Mouse (Mus musculus): ENCODE measurements around the gene Atp2c1. TPM values are rescaled to one million over a fixed set of nuclear protein-coding genes. Genes with fewer than 3 reads are reported as not detected.
A peak's percentile ranks its signal among the peaks of the same experiment; 100 is the strongest.

Gene Atp2c1
- polyA plus RNA-seq (2015; fragmentation: Nextera tagmentation; extraction: Ambion mirVana): 22.9 and 26.9 TPM in 2 replicates

- WGBS: 86% methylated on average over 12 of the region's 12 CpGs
- no peak for ATAC-seq
Measured at GRCm38 (mm10) chr9:105527219-105527618, at the start of gene Atp2c1. TSS of gene Atp2c1 (minus strand) at chr9:105527319.

GRCm38 (mm10) chr9:105557452-105557851 is 30.3 kb upstream of the Atp2c1 start:
- no peak overlapping the region for H3K27ac ChIP-seq (ENCODE audit: low read depth, low read length)
- ATAC-seq: no peak
- H3K4me2 ChIP-seq (replicated peaks; ENCODE audit: low read depth): no peak overlapping the region
- no peaks in the 10 kb centered on the region for H3K4me1 ChIP-seq (replicated peaks; ENCODE audit: control insufficient read depth, insufficient read depth, low read length)
- H3K9me3 ChIP-seq (ENCODE audit: control insufficient read depth): no peaks in the 10 kb centered on the region
- no peak overlapping the region for H3K9ac ChIP-seq (ENCODE audit: low read depth, low read length)
- no peaks in the 10 kb centered on the region for H3K36me3 ChIP-seq (ENCODE audit: control insufficient read depth, insufficient read depth)
- H3K27me3 ChIP-seq (replicated peaks; ENCODE audit: control insufficient read depth, insufficient read depth, low read length): no peaks in the 10 kb centered on the region
- TF ChIP-seq CTCF (IDR thresholded peaks at IDR 0.05; ENCODE audit: low read depth): no peak
- no peak overlapping the region for H3K4me3 ChIP-seq (ENCODE audit: low read depth, low read length)
- WGBS: 91% methylated on average over 5 of the region's 5 CpGs

More at GRCm38 (mm10) chr9:105527219-105527618, at the start of gene Atp2c1:
- no peak for TF ChIP-seq CTCF (IDR thresholded peaks at IDR 0.05; ENCODE audit: low read depth)
- no peak within 1 kb of the TSS for H3K4me2 ChIP-seq (replicated peaks; ENCODE audit: low read depth)
- H3K9ac ChIP-seq (ENCODE audit: low read depth, low read length): no peak within 1 kb of the TSS
- H3K9me3 ChIP-seq (ENCODE audit: control insufficient read depth): no peaks in the 10 kb centered on the region
- no peak within 1 kb of the TSS for H3K27ac ChIP-seq (ENCODE audit: low read depth, low read length)
- H3K36me3 ChIP-seq (ENCODE audit: control insufficient read depth, insufficient read depth): no peaks in the 10 kb centered on the region
- H3K4me3 ChIP-seq (ENCODE audit: low read depth, low read length): no peak within 1 kb of the TSS
- H3K27me3 ChIP-seq (replicated peaks; ENCODE audit: control insufficient read depth, insufficient read depth, low read length): no peaks in the 10 kb centered on the region
- H3K4me1 ChIP-seq (replicated peaks; ENCODE audit: control insufficient read depth, insufficient read depth, low read length): no peaks in the 10 kb centered on the region

GRCm38 (mm10) chr9:105556141-105556735 is 29.1 kb upstream of the Atp2c1 start:
- WGBS: 57% methylated on average over 8 of the region's 8 CpGs
- no peak overlapping the region for H3K27ac ChIP-seq (ENCODE audit: low read depth, low read length)
- TF ChIP-seq CTCF (IDR thresholded peaks at IDR 0.05; ENCODE audit: low read depth): no peak

GRCm38 (mm10) chr9:105554439-105554807 is 27.3 kb upstream of the Atp2c1 start:
- 33% methylated on average over 7 of the region's 7 CpGs for WGBS
- H3K4me1 ChIP-seq (replicated peaks; ENCODE audit: control insufficient read depth, insufficient read depth, low read length): no peaks in the 10 kb centered on the region
- no peak overlapping the region for H3K9ac ChIP-seq (ENCODE audit: low read depth, low read length)
- no peak for ATAC-seq
- no peaks in the 10 kb centered on the region for H3K36me3 ChIP-seq (ENCODE audit: control insufficient read depth, insufficient read depth)
- TF ChIP-seq CTCF (IDR thresholded peaks at IDR 0.05; ENCODE audit: low read depth): no peak
- no peaks in the 10 kb centered on the region for H3K27me3 ChIP-seq (replicated peaks; ENCODE audit: control insufficient read depth, insufficient read depth, low read length)
- H3K4me2 ChIP-seq (replicated peaks; ENCODE audit: low read depth): peak overlapping the region; percentile 60
- no peak overlapping the region for H3K4me3 ChIP-seq (ENCODE audit: low read depth, low read length)
- H3K27ac ChIP-seq (ENCODE audit: low read depth, low read length): no peak overlapping the region
- H3K9me3 ChIP-seq (ENCODE audit: control insufficient read depth): no peaks in the 10 kb centered on the region

More at GRCm38 (mm10) chr9:105556141-105556735, 29.1 kb upstream of the Atp2c1 start:
- Histone ChIP-seq H3K9ac (ENCODE audit: low read depth, low read length) (no peak overlapping the region), H3K4me3 (ENCODE audit: low read depth, low read length) (no peak overlapping the region), H3K9me3 (ENCODE audit: control insufficient read depth) (no peaks in the 10 kb centered on the region), H3K4me2 (replicated peaks; ENCODE audit: low read depth) (no peak overlapping the region), H3K36me3 (ENCODE audit: control insufficient read depth, insufficient read depth) (no peaks in the 10 kb centered on the region), H3K4me1 (replicated peaks; ENCODE audit: control insufficient read depth, insufficient read depth, low read length) (no peaks in the 10 kb centered on the region), H3K27me3 (replicated peaks; ENCODE audit: control insufficient read depth, insufficient read depth, low read length) (no peaks in the 10 kb centered on the region)
- ATAC-seq: no peak

- H3K27me3 ChIP-seq (replicated peaks; ENCODE audit: control insufficient read depth, insufficient read depth, low read length): no peaks in the 10 kb centered on the region
- no peaks in the 10 kb centered on the region for H3K4me1 ChIP-seq (replicated peaks; ENCODE audit: control insufficient read depth, insufficient read depth, low read length)
- H3K4me2 ChIP-seq (replicated peaks; ENCODE audit: low read depth): peak overlapping the region; percentile 60
- H3K9me3 ChIP-seq (ENCODE audit: control insufficient read depth): no peaks in the 10 kb centered on the region
- peak overlapping the region; percentile 18; the same call in 1 of the 2 replicates for H3K4me3 ChIP-seq (ENCODE audit: low read depth, low read length)
- ATAC-seq: no peak
- TF ChIP-seq CTCF (IDR thresholded peaks at IDR 0.05; ENCODE audit: low read depth): no peak
- no peak overlapping the region for H3K27ac ChIP-seq (ENCODE audit: low read depth, low read length)
- no peak overlapping the region for H3K9ac ChIP-seq (ENCODE audit: low read depth, low read length)
- no peaks in the 10 kb centered on the region for H3K36me3 ChIP-seq (ENCODE audit: control insufficient read depth, insufficient read depth)
- 18% methylated on average over 24 of the region's 24 CpGs for WGBS
Measured at GRCm38 (mm10) chr9:105553629-105554438, 26.7 kb upstream of the Atp2c1 start.

- ATAC-seq: peak; percentile 65
- 31% methylated on average over 4 of the region's 4 CpGs for WGBS
Measured at GRCm38 (mm10) chr9:105551407-105551806, 24.3 kb upstream of the Atp2c1 start.

More at GRCm38 (mm10) chr9:105551407-105551806, 24.3 kb upstream of the Atp2c1 start:
- Histone ChIP-seq H3K36me3 (ENCODE audit: control insufficient read depth, insufficient read depth) (no peaks in the 10 kb centered on the region), H3K27me3 (replicated peaks; ENCODE audit: control insufficient read depth, insufficient read depth, low read length) (no peaks in the 10 kb centered on the region), H3K4me3 (ENCODE audit: low read depth, low read length) (no peak overlapping the region), H3K9ac (ENCODE audit: low read depth, low read length) (no peak overlapping the region), H3K4me2 (replicated peaks; ENCODE audit: low read depth) (no peak overlapping the region), H3K9me3 (ENCODE audit: control insufficient read depth) (no peaks in the 10 kb centered on the region), H3K27ac (ENCODE audit: low read depth, low read length) (no peak overlapping the region), H3K4me1 (replicated peaks; ENCODE audit: control insufficient read depth, insufficient read depth, low read length) (no peaks in the 10 kb centered on the region)
- TF ChIP-seq CTCF (IDR thresholded peaks at IDR 0.05; ENCODE audit: low read depth): no peak

Measured in intestine, postnatal 0 days (tissue).